In genomic region chr15:7574811-7575210, GRCm38 (mm10) we compare ENCODE assay signal across 10 mouse cellular contexts.
DNase-seq lines count a peak whose midpoint lies in the region; ATAC-seq and TF ChIP-seq lines count a peak whose summit lies in the region.
"Had no signal": no experiment of that assay in that cellular context is flagged by ENCODE, and none has a peak within 500 bp of the region (broad histone marks: within the 10 kb centered on the region; RNA-seq: fewer than 3 reads in every experiment).

No protein-coding gene starts in this region.

- no peak overlapping the region for H3K4me3 ChIP-seq in heart, embryonic 16.5 days (ENCODE audit: low read length)
- no peak overlapping the region for H3K4me3 ChIP-seq in midbrain, embryonic 14.5 days (replicated peaks; ENCODE audit: low read depth, low read length)
- H3K4me3 ChIP-seq in midbrain, embryonic 10.5 days: no peak overlapping the region
- H3K4me3 ChIP-seq in embryonic fibroblast, embryonic 13.5 days (ENCODE audit: insufficient read depth, low read length): no peak overlapping the region
- no peak overlapping the region for H3K4me3 ChIP-seq in stomach, embryonic 16.5 days (replicated peaks; ENCODE audit: low read length)

- H3K27me3 ChIP-seq in heart, embryonic 16.5 days (ENCODE audit: control insufficient read depth, insufficient read depth, low read length): no peaks in the 10 kb centered on the region
- H3K27me3 ChIP-seq in midbrain, embryonic 14.5 days (ENCODE audit: control insufficient read depth, insufficient read depth, low read length): no peaks in the 10 kb centered on the region
- no peaks in the 10 kb centered on the region for H3K27me3 ChIP-seq in midbrain, embryonic 10.5 days (ENCODE audit: low read depth, poor library complexity, severe bottlenecking)
- H3K27me3 ChIP-seq in stomach, embryonic 16.5 days (ENCODE audit: control insufficient read depth, insufficient read depth, low read length): no peaks in the 10 kb centered on the region

- H3K4me1 ChIP-seq in heart, embryonic 16.5 days (ENCODE audit: control insufficient read depth, insufficient read depth, low read length): peaks cover 11% of the 10 kb centered on the region
- H3K4me1 ChIP-seq in midbrain, embryonic 14.5 days (ENCODE audit: control insufficient read depth, insufficient read depth, low read length): no peaks in the 10 kb centered on the region
- no peaks in the 10 kb centered on the region; the same call in 1 of the 2 replicates for H3K4me1 ChIP-seq in midbrain, embryonic 10.5 days
- H3K4me1 ChIP-seq in embryonic fibroblast, embryonic 13.5 days (ENCODE audit: control insufficient read depth, insufficient read depth, low read length): peaks cover 5% of the 10 kb centered on the region; the same call in 1 of the 2 replicates
- peaks cover 5% of the 10 kb centered on the region for H3K4me1 ChIP-seq in stomach, embryonic 16.5 days (ENCODE audit: control insufficient read depth, insufficient read depth, low read length)

- DNase-seq in heart, postnatal 25 days (ENCODE audit: low spot score): no peak
- DNase-seq in midbrain, embryonic 14.5 days: peak; percentile 17
- DNase-seq in midbrain, embryonic 10.5 days (ENCODE audit: low spot score): no peak
- DNase-seq: cerebellum, adult 11-12 months; right cerebral cortex, postnatal 14 days had no signal

- TF ChIP-seq CTCF in embryonic fibroblast, embryonic 13.5 days (IDR thresholded peaks at IDR 0.05; ENCODE audit: borderline replicate concordance, insufficient read depth, low read length): no peak

- H3K9me3 ChIP-seq in heart, embryonic 16.5 days (replicated peaks; ENCODE audit: control insufficient read depth, low read length): no peaks in the 10 kb centered on the region
- no peaks in the 10 kb centered on the region for H3K9me3 ChIP-seq in midbrain, embryonic 14.5 days (ENCODE audit: control insufficient read depth, low read length)
- no peaks in the 10 kb centered on the region for H3K9me3 ChIP-seq in midbrain, embryonic 10.5 days (replicated peaks)
- no peaks in the 10 kb centered on the region for H3K9me3 ChIP-seq in stomach, embryonic 16.5 days (replicated peaks; ENCODE audit: control insufficient read depth, low read length)

- no peak for TF ChIP-seq POLR2A in embryonic fibroblast, embryonic 13.5 days (IDR thresholded peaks at IDR 0.05; ENCODE audit: low read depth, low read length)

- no peak for ATAC-seq in heart, embryonic 16.5 days (replicated peaks; ENCODE audit: extremely low read depth, insufficient read depth, low FRiP score)
- ATAC-seq in midbrain, embryonic 14.5 days (ENCODE audit: low FRiP score, low TSS enrichment): no peak
- no peak; the same call in 1 of the 2 replicates for ATAC-seq in stomach, embryonic 16.5 days (ENCODE audit: insufficient read depth, low FRiP score)
- ATAC-seq in megakaryocyte progenitor cell, adult 5-6 weeks (replicated peaks; ENCODE audit: poor library complexity): no peak
- ATAC-seq: activated CD4-positive, CD25-positive, alpha-beta regulatory T cell, adult 4 months had no signal

- no peak overlapping the region for H3K9ac ChIP-seq in heart, embryonic 16.5 days (ENCODE audit: low read length)
- no peak overlapping the region for H3K9ac ChIP-seq in midbrain, embryonic 14.5 days (replicated peaks; ENCODE audit: low read length)
- no peak overlapping the region for H3K9ac ChIP-seq in stomach, embryonic 16.5 days (ENCODE audit: low read length)

- 23% methylated on average over 2 of the region's 2 CpGs for WGBS in heart, embryonic 16.5 days
- 70% methylated on average over 2 of the region's 2 CpGs for WGBS in midbrain, embryonic 14.5 days
- 77% methylated on average over 2 of the region's 2 CpGs for WGBS in midbrain, embryonic 10.5 days
- WGBS in stomach, embryonic 16.5 days: 32% methylated on average over 2 of the region's 2 CpGs

- intact Hi-C loops in heart, postnatal 25 days (cut with DNase I): no loop called here

- peak overlapping the region; percentile 55 for H3K27ac ChIP-seq in heart, embryonic 16.5 days (ENCODE audit: low read length)
- no peak overlapping the region for H3K27ac ChIP-seq in midbrain, embryonic 14.5 days (replicated peaks; ENCODE audit: low read depth, low read length)
- no peak overlapping the region for H3K27ac ChIP-seq in midbrain, embryonic 10.5 days (replicated peaks)
- peak overlapping the region; percentile 68 for H3K27ac ChIP-seq in embryonic fibroblast, embryonic 13.5 days (ENCODE audit: insufficient read depth, low read length)
- peak overlapping the region; percentile 19; the same call in 1 of the 2 replicates for H3K27ac ChIP-seq in stomach, embryonic 16.5 days (ENCODE audit: low read length)

- H3K36me3 ChIP-seq in heart, embryonic 16.5 days (ENCODE audit: control insufficient read depth, insufficient read depth): no peaks in the 10 kb centered on the region
- no peaks in the 10 kb centered on the region for H3K36me3 ChIP-seq in midbrain, embryonic 14.5 days (ENCODE audit: control insufficient read depth, insufficient read depth, low read length)
- H3K36me3 ChIP-seq in midbrain, embryonic 10.5 days: no peaks in the 10 kb centered on the region
- no peaks in the 10 kb centered on the region for H3K36me3 ChIP-seq in stomach, embryonic 16.5 days (ENCODE audit: control insufficient read depth, insufficient read depth, low read length)

- peak overlapping the region; percentile 26; the same call in 1 of the 2 replicates for H3K4me2 ChIP-seq in heart, embryonic 16.5 days (ENCODE audit: low read depth, low read length)
- H3K4me2 ChIP-seq in midbrain, embryonic 14.5 days (ENCODE audit: low read length): no peak overlapping the region
- no peak overlapping the region for H3K4me2 ChIP-seq in stomach, embryonic 16.5 days (ENCODE audit: low read depth, low read length)

Comparison
In these comparisons a context has a peak if more than half of its experiments do, and no peak if none do; other contexts are left out.
1. H3K27ac ChIP-seq: peak in heart, embryonic 16.5 days (single experiment), embryonic fibroblast, embryonic 13.5 days (single experiment) and stomach, embryonic 16.5 days (single experiment); none in midbrain, embryonic 14.5 days (single experiment) and midbrain, embryonic 10.5 days (single experiment).